Mouse (Mus musculus) neutrophil, adult 65 days (primary cell): ENCODE measurements around the gene Hspb8. TPM values are rescaled to one million over a fixed set of nuclear protein-coding genes. Genes with fewer than 3 reads are reported as not detected.

Source experiments
- total RNA-seq: library from RNA; stranded (reverse); gene quantifications from 2 replicates; pipeline ENCODE4 v1.2.4, GENCODE M21; 2023

Hspb8 gene
- not detected in 2 replicates for total RNA-seq

GRCm38 (mm10) chr5:116422699-116423201 lies at the start of gene Hspb8:
Gene Hspb8, minus strand, starts transcription at chr5:116422864.

Other genes starting within 250 kb of the Hspb8 start
- not detected in 2 replicates for gene Ccdc60, start 133.9 kb downstream of the Hspb8 start, total RNA-seq
- gene Srrm4, start 169.0 kb upstream of the Hspb8 start, total RNA-seq: not detected in 2 replicates